Comparison of ENCODE assay signal across 11 mouse cellular contexts in genomic region chr10:68239426-68240070, GRCm38 (mm10). TPM values are rescaled to one million over a fixed set of nuclear protein-coding genes. Genes with fewer than 3 reads are reported as not detected.
DNase-seq lines count a peak whose midpoint lies in the region; ATAC-seq and TF ChIP-seq lines count a peak whose summit lies in the region.
"Had no signal": no experiment of that assay in that cellular context is flagged by ENCODE, and none has a peak within 500 bp of the region (broad histone marks: within the 10 kb centered on the region; RNA-seq: fewer than 3 reads in every experiment).

No protein-coding gene starts in this region.

- peaks cover 4% of the 10 kb centered on the region for H3K4me1 ChIP-seq in heart, adult 2 months (ENCODE audit: control insufficient read depth, insufficient read depth, low read length)
- H3K4me1 ChIP-seq in lung, adult 2 months (ENCODE audit: control insufficient read depth, insufficient read depth, low read length): peaks cover 11% of the 10 kb centered on the region
- H3K4me1 ChIP-seq in hindbrain, postnatal 0 days (ENCODE audit: insufficient read depth, low read length): no peaks in the 10 kb centered on the region

- no peak for TF ChIP-seq CTCF in heart, adult 2 months (IDR thresholded peaks at IDR 0.05)
- no peak for TF ChIP-seq CTCF in lung, adult 2 months (IDR thresholded peaks at IDR 0.05; ENCODE audit: insufficient read depth, low read length)
- no peak for TF ChIP-seq CTCF in hindbrain, postnatal 0 days (IDR thresholded peaks at IDR 0.05; ENCODE audit: low read depth)

- H3K4me3 ChIP-seq in heart, adult 2 months: no peak overlapping the region
- H3K4me3 ChIP-seq in lung, adult 2 months (replicated peaks; ENCODE audit: extremely low read depth, low read depth, low read length): peak overlapping the region; percentile 49
- H3K4me3 ChIP-seq in macrophage (ENCODE audit: inconsistent target): peak overlapping the region; percentile 14; the same call in 1 of the 2 replicates
- H3K4me3 ChIP-seq in hindbrain, postnatal 0 days (ENCODE audit: low read length): no peak overlapping the region
- H3K4me3 ChIP-seq: limb, embryonic 13.5 days had no signal

- no peak overlapping the region for H3K4me2 ChIP-seq in hindbrain, postnatal 0 days (ENCODE audit: low read depth, low read length)
- H3K4me2 ChIP-seq: limb, embryonic 13.5 days had no signal

- H3K27me3 ChIP-seq in heart, adult 2 months (ENCODE audit: control insufficient read depth, insufficient read depth, low read length): no peaks in the 10 kb centered on the region
- H3K27me3 ChIP-seq in hindbrain, postnatal 0 days (ENCODE audit: insufficient read depth, low read length): no peaks in the 10 kb centered on the region
- H3K27me3 ChIP-seq: limb, embryonic 13.5 days had no signal

- DNase-seq in heart, adult 2 months: no peak
- DNase-seq in heart, postnatal 10 days: no peak
- peak; percentile 25 for DNase-seq in lung, adult 2 months
- no peak for DNase-seq in lung, postnatal 25 days (ENCODE audit: low spot score)
- peak; percentile 53 for DNase-seq in adipocyte (ENCODE audit: low spot score)
- DNase-seq in layer of hippocampus, adult 11-12 months (ENCODE audit: low spot score): no peak
- DNase-seq in hindbrain, postnatal 0 days (ENCODE audit: low spot score): no peak
- DNase-seq: heart, postnatal 14 days had no signal

- no peak for TF ChIP-seq EP300 in heart, adult 2 months (IDR thresholded peaks at IDR 0.05; ENCODE audit: insufficient read depth, low read depth, low read length)

- no peaks in the 10 kb centered on the region for H3K9me3 ChIP-seq in hindbrain, postnatal 0 days (ENCODE audit: low read length)
- H3K9me3 ChIP-seq: limb, embryonic 13.5 days had no signal

- ATAC-seq in hindbrain, postnatal 0 days: no peak
- ATAC-seq: midbrain, embryonic 16.5 days had no signal

- no peaks in the 10 kb centered on the region for H3K36me3 ChIP-seq in heart, adult 2 months (ENCODE audit: control insufficient read depth, insufficient read depth, low read length)
- peaks cover 35% of the 10 kb centered on the region for H3K36me3 ChIP-seq in macrophage (ENCODE audit: inconsistent target)
- H3K36me3 ChIP-seq in hindbrain, postnatal 0 days (ENCODE audit: insufficient read depth, low read length): peaks cover 5% of the 10 kb centered on the region; the same call in 1 of the 2 replicates

- H3K79me2 ChIP-seq in heart, adult 2 months (replicated peaks; ENCODE audit: control insufficient read depth, insufficient read depth, low read length): no peaks in the 10 kb centered on the region
- H3K79me2 ChIP-seq in macrophage (ENCODE audit: inconsistent target): peaks cover 50% of the 10 kb centered on the region

- H3K9ac ChIP-seq in heart, adult 2 months (ENCODE audit: low read depth, low read length): no peak overlapping the region
- no peak overlapping the region for H3K9ac ChIP-seq in hindbrain, postnatal 0 days (replicated peaks; ENCODE audit: low read length)
- H3K9ac ChIP-seq: limb, embryonic 13.5 days had no signal

- H3K27ac ChIP-seq in heart, adult 2 months: peak overlapping the region; percentile 51
- peak overlapping the region; percentile 92 for H3K27ac ChIP-seq in macrophage
- no peak overlapping the region for H3K27ac ChIP-seq in hindbrain, postnatal 0 days
- H3K27ac ChIP-seq: limb, embryonic 13.5 days had no signal

- 79% methylated on average over 7 of the region's 7 CpGs for WGBS in heart, adult 2 months
- WGBS in lung, adult 2 months: 51% methylated on average over 7 of the region's 7 CpGs
- WGBS in macrophage (ENCODE audit: missing documents): 70% methylated on average over 7 of the region's 7 CpGs
- WGBS in hindbrain, postnatal 0 days: 66% methylated on average over 7 of the region's 7 CpGs

- no peak for TF ChIP-seq POLR2A in heart, adult 2 months (IDR thresholded peaks at IDR 0.05; ENCODE audit: insufficient read depth, low read depth, low read length)
- TF ChIP-seq POLR2A in lung, adult 2 months (IDR thresholded peaks at IDR 0.05; ENCODE audit: borderline replicate concordance, extremely low read depth, low read depth, low read length): no peak

- intact Hi-C loops in heart, adult 2 months (cut with DNase I): no loop called here
- intact Hi-C loops in heart, postnatal 10 days (cut with DNase I): loop anchor here (5.0 kb wide), 1 partner anchor 38 kb away; the partner anchor contains the start of gene Arid5b

RNA-seq across cellular contexts. Expression of gene Arid5b, which starts 39.0 kb away (rescaled TPM):
- total RNA-seq in heart, adult 2 months (2021): 10 to 100 TPM; 21.1 to 22.5 TPM
- polyA plus RNA-seq in heart, adult 2 months (2012; rRNA removed): 6.3 and 8.8 TPM in 2 replicates
- 10 to 100 TPM; 26.5 to 29.4 TPM for total RNA-seq in heart, postnatal 10 days (2021)
- polyA plus RNA-seq in lung, adult 2 months (2012; rRNA removed): 17.7 and 20.1 TPM in 2 replicates
- total RNA-seq in macrophage (2018; cell fraction: chromatin; rRNA removed): 100 to 1,000 TPM in 24 of 26 experiments, 10 to 100 TPM in 2; 96.4 to 294 (median 157) TPM
- total RNA-seq in macrophage (2018; cell fraction: cytosol; rRNA removed): 10 to 100 TPM; 28.3 to 41.0 (median 31.6) TPM
- total RNA-seq in macrophage (2018; cell fraction: nucleus; rRNA removed): 100 to 1,000 TPM in 24 of 26 experiments, 10 to 100 TPM in 2; 78.1 to 319 (median 144) TPM
- 7.3 to 20.3 TPM (median 17.2 TPM) in 3 replicates for polyA plus RNA-seq in macrophage (2018)
- 12.7 and 13.8 TPM in 2 replicates for total RNA-seq in hindbrain, postnatal 0 days (2014; rRNA removed)
- 13.1 and 13.3 TPM in 2 replicates for polyA plus RNA-seq in hindbrain, postnatal 0 days (2015; fragmentation: Nextera tagmentation; extraction: Ambion mirVana)

Comparison
In these comparisons a context has a peak if more than half of its experiments do, and no peak if none do; other contexts are left out.
1. DNase-seq: peak in lung, adult 2 months (single experiment) and adipocyte (single experiment); none in heart, adult 2 months (0 of 2), heart, postnatal 10 days (0 of 2), lung, postnatal 25 days (single experiment), layer of hippocampus, adult 11-12 months (single experiment) and hindbrain, postnatal 0 days (single experiment).
2. H3K4me3 ChIP-seq: peak in lung, adult 2 months (single experiment) and macrophage (single experiment); none in heart, adult 2 months (single experiment) and hindbrain, postnatal 0 days (single experiment).